7 mouse cellular contexts compared by ENCODE assay signal in the genomic region with DNA sequence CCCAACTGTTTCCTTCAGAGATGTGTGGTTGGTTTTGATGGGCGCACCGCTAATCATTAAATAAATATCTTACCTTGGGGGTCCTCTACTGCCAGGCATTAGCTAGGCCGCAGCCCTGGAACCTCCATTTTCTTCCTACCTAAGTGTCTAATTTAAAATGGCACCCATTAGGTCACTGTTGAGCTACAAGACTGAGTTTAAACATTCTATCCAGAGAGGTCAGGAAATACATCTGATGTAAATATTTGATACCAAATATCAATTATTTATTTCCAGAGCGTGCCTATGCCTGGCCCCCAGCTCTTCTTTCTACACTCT. TPM values are rescaled to one million over a fixed set of nuclear protein-coding genes. Genes with fewer than 3 reads are reported as not detected.
DNase-seq lines count a peak whose midpoint lies in the region; ATAC-seq and TF ChIP-seq lines count a peak whose summit lies in the region.

No protein-coding gene starts in this region.

- no peak for DNase-seq in layer of hippocampus, adult 2 months (ENCODE audit: low spot score in 2 of 2)
- no peak for DNase-seq in layer of hippocampus, adult 9-11 months
- no peak for DNase-seq in hindbrain, postnatal 0 days (ENCODE audit: low spot score)
- DNase-seq in T-cell, adult 2 months (ENCODE audit: low spot score): no peak
- DNase-seq in cerebellum, postnatal 4 days (ENCODE audit: low spot score in 2 of 2): no peak

- peak overlapping the region; percentile 79 for H3K4me2 ChIP-seq in embryonic facial prominence, embryonic 15.5 days (replicated peaks)
- peak overlapping the region; percentile 64 for H3K4me2 ChIP-seq in hindbrain, postnatal 0 days (ENCODE audit: low read depth, low read length)
- H3K4me2 ChIP-seq in neural tube, embryonic 12.5 days (replicated peaks): peak overlapping the region; percentile 69

- H3K9ac ChIP-seq in embryonic facial prominence, embryonic 15.5 days: no peak overlapping the region; the same call in 1 of the 2 replicates
- peak overlapping the region; percentile 80 for H3K9ac ChIP-seq in hindbrain, postnatal 0 days (replicated peaks; ENCODE audit: low read length)
- H3K9ac ChIP-seq in neural tube, embryonic 12.5 days: peak overlapping the region; percentile 80

- peak overlapping the region; percentile 93 for H3K27ac ChIP-seq in layer of hippocampus, adult 2 months
- H3K27ac ChIP-seq in embryonic facial prominence, embryonic 15.5 days (replicated peaks): no peak overlapping the region
- peak overlapping the region; percentile 86 for H3K27ac ChIP-seq in hindbrain, postnatal 0 days
- peak overlapping the region; percentile 66; the same call in 1 of the 2 replicates for H3K27ac ChIP-seq in neural tube, embryonic 12.5 days

- H3K4me3 ChIP-seq in layer of hippocampus, adult 2 months: peak overlapping the region; percentile 62
- H3K4me3 ChIP-seq in embryonic facial prominence, embryonic 15.5 days (replicated peaks): peak overlapping the region; percentile 58
- peak overlapping the region; percentile 52 for H3K4me3 ChIP-seq in hindbrain, postnatal 0 days (ENCODE audit: low read length)
- peak overlapping the region; percentile 59 for H3K4me3 ChIP-seq in neural tube, embryonic 12.5 days

- peaks cover 8% of the 10 kb centered on the region for H3K4me1 ChIP-seq in embryonic facial prominence, embryonic 15.5 days
- H3K4me1 ChIP-seq in hindbrain, postnatal 0 days (ENCODE audit: insufficient read depth, low read length): no peaks in the 10 kb centered on the region
- H3K4me1 ChIP-seq in neural tube, embryonic 12.5 days: no peaks in the 10 kb centered on the region

- WGBS in embryonic facial prominence, embryonic 15.5 days: 37% methylated on average over 4 of the region's 4 CpGs
- WGBS in hindbrain, postnatal 0 days: 26% methylated on average over 4 of the region's 4 CpGs
- 34% methylated on average over 4 of the region's 4 CpGs for WGBS in neural tube, embryonic 12.5 days

- H3K36me3 ChIP-seq in embryonic facial prominence, embryonic 15.5 days: no peaks in the 10 kb centered on the region
- H3K36me3 ChIP-seq in hindbrain, postnatal 0 days (ENCODE audit: insufficient read depth, low read length): no peaks in the 10 kb centered on the region
- H3K36me3 ChIP-seq in neural tube, embryonic 12.5 days: no peaks in the 10 kb centered on the region

- TF ChIP-seq CTCF in layer of hippocampus, adult 2 months (conservative IDR thresholded peaks at IDR 0.05): no peak
- no peak for TF ChIP-seq CTCF in hindbrain, postnatal 0 days (IDR thresholded peaks at IDR 0.05; ENCODE audit: low read depth)

- no peaks in the 10 kb centered on the region for H3K27me3 ChIP-seq in embryonic facial prominence, embryonic 15.5 days
- H3K27me3 ChIP-seq in hindbrain, postnatal 0 days (ENCODE audit: insufficient read depth, low read length): no peaks in the 10 kb centered on the region
- no peaks in the 10 kb centered on the region for H3K27me3 ChIP-seq in neural tube, embryonic 12.5 days (replicated peaks)

- no peaks in the 10 kb centered on the region for H3K9me3 ChIP-seq in embryonic facial prominence, embryonic 15.5 days (replicated peaks)
- H3K9me3 ChIP-seq in hindbrain, postnatal 0 days (ENCODE audit: low read length): no peaks in the 10 kb centered on the region
- H3K9me3 ChIP-seq in neural tube, embryonic 12.5 days: no peaks in the 10 kb centered on the region

- no peak for ATAC-seq in embryonic facial prominence, embryonic 15.5 days (ENCODE audit: insufficient number of reproducible peaks, low FRiP score, low TSS enrichment, low read depth)
- peak; percentile 62; the same call in 1 of the 2 replicates for ATAC-seq in hindbrain, postnatal 0 days
- no peak for ATAC-seq in neural tube, embryonic 12.5 days (ENCODE audit: low FRiP score, low read depth)

RNA-seq across cellular contexts. Expression of gene Hfm1, which starts 0.2 kb away (rescaled TPM):
- total RNA-seq in layer of hippocampus, adult 2 months (2021): 1 to 10 TPM; 2.3 to 2.5 TPM
- polyA plus RNA-seq in embryonic facial prominence, embryonic 15.5 days (2015; fragmentation: Nextera tagmentation; extraction: Ambion mirVana): 0.32 and 0.83 TPM in 2 replicates
- total RNA-seq in hindbrain, postnatal 0 days (2014; rRNA removed): 4.9 and 5.4 TPM in 2 replicates
- polyA plus RNA-seq in hindbrain, postnatal 0 days (2015; fragmentation: Nextera tagmentation; extraction: Ambion mirVana): 5.1 and 5.5 TPM in 2 replicates
- polyA plus RNA-seq in neural tube, embryonic 12.5 days (2016; fragmentation: Nextera tagmentation; extraction: Ambion mirVana): 5.6 and 5.8 TPM in 2 replicates

RNA-seq across cellular contexts. Expression of gene Cdc7, which starts 37.8 kb away (rescaled TPM):
- total RNA-seq in layer of hippocampus, adult 2 months (2021): 10 to 100 TPM; 18.9 to 19.7 TPM
- 38.3 and 39.0 TPM in 2 replicates for polyA plus RNA-seq in embryonic facial prominence, embryonic 15.5 days (2015; fragmentation: Nextera tagmentation; extraction: Ambion mirVana)
- 23.3 and 25.5 TPM in 2 replicates for total RNA-seq in hindbrain, postnatal 0 days (2014; rRNA removed)
- polyA plus RNA-seq in hindbrain, postnatal 0 days (2015; fragmentation: Nextera tagmentation; extraction: Ambion mirVana): 21.4 and 22.4 TPM in 2 replicates
- polyA plus RNA-seq in neural tube, embryonic 12.5 days (2016; fragmentation: Nextera tagmentation; extraction: Ambion mirVana): 38.5 and 45.1 TPM in 2 replicates
